Mouse (Mus musculus) induced T-regulatory cell, adult 2 months (primary cell): ENCODE data around the gene Rnf114.

Source experiments
- DNase-seq: peaks from one replicate; pipeline ENCODE4 v3.0.0-alpha.2; 2012; ENCODE audit warnings: low read depth

The Rnf114 gene

DNA sequence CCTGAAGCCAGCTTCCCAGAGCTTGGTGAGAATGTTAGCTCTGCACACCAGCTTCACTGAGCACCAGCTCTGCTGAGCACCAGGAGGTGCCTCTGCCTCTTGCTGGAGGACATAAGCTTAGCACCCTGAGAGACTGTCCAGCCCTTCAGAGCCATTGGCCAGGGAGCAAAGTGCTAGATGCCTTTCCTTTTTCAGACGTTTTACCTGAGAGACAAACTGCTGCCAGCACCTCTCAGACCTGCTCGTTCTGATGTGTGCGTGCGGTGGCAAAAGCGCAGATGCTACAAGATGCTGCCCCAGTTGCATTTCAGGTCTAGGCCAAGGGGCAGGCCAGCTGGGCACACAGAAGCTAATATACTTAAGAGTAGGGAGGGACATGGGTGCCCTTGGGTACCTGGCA lies 16.8 kb upstream of the Rnf114 start:
- no peak for DNase-seq

DNA sequence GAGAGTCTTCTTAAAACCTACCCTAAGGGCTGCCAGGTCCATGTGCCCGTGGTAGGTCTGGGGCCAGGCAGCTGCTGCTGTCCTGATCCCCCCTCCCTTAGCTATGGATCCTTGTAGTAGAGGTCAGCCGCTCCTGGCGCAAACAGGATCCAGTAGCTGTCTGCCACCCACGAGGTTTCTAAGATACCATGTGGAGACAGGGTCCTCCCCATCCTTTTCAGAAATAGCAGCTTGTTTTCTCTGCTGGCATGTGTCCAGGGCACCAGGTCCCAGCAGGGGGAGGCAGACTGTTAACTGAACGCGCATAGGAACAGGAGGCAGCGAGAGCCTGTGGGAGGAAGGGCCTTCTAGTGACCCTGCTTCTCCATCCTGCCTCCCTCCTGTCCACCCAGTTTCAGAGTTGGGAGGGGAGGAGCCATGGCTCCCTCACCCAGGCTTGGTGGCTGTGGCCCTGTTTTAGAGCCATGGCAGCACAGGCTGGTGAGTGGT lies 16.2 kb upstream of the Rnf114 start:
- no peak for DNase-seq

DNA sequence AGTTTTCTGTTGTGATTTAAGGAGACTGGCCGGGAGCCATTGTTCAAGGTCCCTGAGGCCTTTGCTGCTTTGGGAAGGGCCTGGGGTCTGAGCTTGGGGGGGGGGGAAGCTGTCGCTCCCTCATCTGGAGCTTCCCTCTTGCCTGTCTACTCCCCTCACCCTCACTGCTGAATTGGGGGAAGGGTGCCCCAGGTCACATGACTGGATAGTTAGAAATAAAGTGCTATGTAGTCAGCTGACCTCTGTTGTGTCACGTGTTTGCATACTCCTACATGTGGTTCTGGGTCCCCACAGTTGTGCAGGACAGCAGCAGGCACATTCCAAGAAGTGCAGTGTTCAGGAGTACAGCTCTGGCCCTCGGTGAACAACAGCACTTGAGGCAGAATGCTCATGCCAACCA lies 15.7 kb upstream of the Rnf114 start:
- no peak for DNase-seq

DNA sequence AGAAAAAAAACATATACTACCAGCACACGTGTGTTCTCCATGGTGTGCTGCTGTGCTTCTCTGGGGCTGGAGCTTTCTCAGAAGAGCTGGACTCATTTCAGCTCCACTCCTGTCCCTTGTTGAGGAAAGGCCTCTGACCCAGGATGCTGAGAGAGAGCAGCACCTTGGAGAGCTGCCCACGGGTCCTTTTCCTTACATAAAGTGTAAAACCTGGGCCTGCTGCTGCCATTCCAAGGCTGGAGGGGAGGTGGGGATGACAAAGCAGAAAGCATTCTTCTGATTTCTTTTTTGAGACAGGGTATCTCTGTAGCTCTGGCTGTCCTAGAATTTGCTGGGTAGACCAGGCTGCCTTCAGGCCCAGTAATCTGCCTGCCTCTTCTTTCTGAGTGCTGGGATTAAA lies 14.3 kb upstream of the Rnf114 start:
- DNase-seq, result no peak

DNA sequence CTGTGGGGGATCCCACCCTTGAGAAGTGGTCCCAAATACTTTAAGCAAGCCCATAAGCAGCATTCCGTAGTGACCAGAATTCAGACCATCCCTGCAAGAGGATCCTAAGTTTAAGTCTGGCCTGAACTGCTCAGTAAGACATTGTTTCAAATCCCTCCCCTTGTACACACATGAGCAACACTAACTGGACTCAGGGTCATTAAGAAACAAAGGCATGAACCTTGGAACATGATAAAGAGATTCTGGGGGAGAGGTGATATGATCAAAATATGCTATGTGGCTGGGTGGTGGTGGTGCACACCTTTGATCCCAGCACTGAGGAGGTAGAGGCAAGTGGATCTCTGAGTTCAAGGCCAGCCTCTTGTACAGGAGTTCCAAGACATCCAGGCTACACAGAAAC lies 12.9 kb upstream of the Rnf114 start:
- DNase-seq, result no peak

DNA sequence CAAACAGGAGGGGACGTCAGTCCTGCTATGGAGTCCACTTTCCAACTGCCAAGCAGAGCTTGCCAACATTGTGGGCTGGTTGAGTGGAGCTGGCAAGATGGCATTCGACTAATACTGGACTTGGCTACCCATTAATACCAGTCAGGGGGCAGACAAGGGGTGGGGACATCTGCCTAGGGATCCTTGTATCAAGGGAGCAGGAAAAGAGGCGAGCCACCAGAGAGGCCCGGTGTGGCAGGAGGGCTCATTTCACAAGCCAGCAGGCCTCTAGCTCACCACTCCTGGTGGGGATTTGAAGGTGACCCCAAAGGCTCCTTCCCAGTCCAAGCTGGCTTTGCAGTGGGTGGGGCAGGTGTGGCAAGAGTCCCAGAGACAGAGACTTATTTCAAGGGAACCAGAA lies 9.8 kb upstream of the Rnf114 start:
- DNase-seq, result no peak

DNA sequence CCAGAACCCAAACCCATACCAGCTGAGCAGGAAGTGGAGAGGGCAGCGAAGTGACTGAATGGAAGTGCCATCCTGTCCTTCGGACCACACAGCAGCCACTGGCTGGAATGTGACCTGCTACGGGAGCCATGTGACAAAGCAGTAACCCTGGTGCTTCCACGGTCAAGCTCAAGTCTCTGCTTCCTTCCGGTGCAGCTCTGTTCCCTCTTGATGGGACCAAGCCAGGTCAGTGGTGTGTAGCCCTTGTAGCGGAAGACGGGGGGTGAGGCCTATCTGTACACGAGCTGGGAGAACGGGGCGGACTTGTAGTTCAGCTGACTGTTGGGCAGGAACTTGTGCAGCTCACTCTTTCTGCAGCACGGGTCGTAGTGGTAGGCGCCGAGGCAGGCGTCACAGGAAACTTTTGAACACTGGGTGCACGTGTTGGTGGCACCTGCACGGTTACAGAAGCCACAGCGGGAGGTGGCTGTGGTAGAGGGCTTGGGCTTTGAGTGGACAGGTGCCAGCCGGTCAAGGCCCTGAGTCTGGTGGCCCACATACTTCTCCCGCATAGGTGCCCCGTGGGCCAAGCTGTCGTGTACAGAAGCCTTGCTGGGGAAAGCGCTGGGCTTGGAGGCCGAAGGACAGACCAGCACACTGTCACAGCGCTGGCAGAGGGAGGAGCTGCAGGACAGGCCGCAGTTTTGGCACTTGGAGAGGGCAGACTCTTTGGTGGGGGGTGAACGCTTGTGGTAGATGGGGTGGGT lies 9.2 kb upstream of the Rnf114 start:
- DNase-seq, result no peak

DNA sequence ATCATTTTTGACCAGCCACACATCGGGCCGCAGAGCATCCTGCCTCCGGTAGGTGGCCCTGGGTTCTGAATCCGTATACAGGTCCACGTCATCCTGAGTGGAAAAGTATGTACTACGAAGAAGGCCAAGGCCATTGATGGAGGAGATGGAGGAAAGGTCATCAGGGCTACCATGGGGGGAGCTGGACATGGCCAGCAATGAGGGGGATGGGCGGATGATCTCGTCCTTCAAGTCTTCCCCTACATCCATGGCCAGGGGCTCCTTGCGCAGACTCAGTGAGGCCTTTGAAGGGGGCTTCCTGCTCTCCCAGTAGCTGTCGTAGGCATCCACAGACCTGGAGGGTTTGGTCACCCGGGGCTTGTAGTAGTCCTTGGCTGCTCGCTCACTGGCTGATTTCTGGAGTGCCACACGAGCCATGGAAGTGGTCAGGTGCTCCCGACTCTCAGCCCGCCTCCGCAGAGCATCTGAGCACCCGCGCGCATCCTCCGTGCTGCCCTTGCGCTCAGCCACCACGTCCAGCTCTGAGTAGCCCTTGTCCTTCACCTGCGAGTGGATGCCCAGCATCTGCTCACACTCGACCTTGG lies 8.5 kb upstream of the Rnf114 start:
- no peak for DNase-seq

DNA sequence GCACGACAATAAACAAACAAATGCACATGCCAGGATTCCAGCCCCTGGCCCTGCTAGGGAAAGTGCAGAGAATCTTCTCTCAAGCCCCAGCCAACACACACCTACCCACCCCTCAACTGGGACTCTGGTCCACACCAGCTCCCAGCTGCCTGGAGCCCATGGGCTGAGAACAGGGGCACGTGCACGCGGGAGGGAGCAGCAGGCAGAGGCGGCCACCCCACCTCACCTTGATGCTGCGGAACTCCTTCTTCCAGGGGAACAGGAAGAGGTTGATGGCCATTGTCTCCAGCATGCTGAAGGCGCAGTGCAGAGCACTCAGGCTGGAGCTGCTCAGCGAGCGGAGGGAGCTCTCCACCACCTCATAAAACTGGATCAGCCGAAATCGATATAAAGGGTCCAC lies 7.5 kb upstream of the Rnf114 start:
- no peak for DNase-seq

DNA sequence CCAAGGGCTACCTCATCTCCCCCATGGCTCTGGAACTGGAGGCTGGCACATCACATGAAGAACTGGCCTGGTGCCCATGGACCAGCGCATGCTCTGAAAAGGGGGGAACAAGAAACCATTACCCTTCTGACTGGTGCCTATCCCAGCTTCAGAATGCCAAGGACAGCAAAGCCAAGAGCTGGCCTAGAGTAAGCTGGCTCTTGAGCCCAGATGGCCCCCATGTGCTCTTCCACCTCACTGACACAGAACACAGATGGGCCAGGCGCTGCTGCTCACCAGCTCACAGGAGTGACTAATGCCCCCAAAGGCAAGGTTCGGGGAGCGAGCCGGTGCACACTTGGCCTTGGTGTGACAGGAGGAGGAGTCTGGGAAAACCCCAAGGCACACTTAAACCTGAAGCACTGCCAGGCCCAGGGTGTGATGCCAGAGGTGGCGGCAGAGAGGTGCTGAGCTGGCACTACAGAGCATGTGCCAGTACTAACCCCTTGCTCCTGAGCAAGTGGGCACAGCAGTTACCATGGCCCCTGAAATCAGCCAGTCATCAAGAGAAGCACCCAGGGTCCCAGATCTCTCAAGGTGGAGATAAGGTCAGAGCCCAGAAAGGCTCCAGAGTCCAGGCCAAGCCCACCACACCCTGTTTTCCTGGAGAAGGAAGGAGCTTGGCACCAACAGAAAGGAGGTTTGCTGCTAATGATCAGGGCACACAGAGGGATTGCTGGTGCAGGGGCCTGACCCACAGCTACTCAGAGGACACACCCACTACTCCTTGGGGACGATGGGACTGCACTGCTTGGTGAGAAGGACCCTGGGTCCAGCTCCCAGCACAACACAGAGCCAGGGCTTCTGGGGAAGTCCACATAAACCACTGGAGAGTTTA lies 6.7 kb upstream of the Rnf114 start:
- peak; percentile 58 for DNase-seq

DNA sequence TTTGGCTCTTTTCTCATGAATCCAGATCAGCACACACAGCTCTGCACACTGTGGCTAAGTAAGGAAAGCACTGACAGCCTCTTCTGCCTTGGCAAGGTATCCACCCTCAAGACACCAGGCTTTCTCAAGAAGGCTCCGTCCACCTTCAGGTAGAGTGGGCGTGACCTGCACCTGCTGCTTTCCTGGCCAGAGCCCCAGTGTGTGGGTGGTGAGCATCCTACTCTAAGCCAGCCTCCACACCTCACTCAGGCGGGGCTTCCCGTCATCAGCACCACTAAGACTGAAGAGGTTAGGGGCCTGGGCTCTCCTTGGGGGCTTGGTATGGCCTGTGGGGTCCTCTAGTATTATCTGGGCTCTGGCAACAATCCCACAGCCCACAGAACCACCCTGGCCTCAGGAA lies 5.9 kb upstream of the Rnf114 start:
- DNase-seq, result no peak

DNA sequence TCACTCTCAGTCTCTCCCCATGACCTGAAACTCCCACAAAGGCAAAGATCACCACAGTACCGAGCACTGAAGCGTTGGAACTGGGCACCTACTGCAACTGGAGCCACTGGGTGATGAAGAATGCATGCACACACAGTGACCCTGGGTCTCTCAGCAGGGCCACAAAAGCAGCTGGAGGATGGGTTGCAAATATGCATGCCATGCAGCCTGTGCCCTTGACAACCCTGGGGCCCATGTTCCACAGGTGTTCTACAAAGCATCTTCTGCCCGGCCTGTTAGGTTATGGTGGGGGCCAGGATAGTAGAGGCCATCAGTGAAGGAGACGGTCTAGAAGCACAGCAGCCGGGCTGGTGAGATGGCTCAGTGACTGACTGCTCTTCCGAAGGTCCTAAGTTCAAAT lies 4.9 kb upstream of the Rnf114 start:
- DNase-seq, result no peak

DNA sequence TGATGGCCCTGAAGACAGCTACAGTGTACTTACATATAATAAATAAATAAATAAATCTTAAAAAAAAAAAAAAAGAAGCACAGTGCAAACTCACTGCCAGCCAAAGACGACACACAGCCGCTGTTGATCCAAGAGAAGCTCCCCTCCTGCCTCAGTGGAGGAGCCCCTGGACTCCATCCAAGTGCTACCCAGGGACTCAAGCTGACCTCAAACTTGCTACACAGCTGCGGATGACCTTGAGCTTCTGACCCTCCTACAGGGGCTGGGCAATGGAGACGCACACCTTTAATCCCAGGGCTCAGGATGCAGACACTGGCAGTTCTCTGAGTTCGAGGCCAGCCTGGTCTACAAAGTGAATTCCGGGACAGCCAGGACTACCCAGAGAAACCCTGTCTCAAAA lies 4.5 kb upstream of the Rnf114 start:
- no peak for DNase-seq

DNA sequence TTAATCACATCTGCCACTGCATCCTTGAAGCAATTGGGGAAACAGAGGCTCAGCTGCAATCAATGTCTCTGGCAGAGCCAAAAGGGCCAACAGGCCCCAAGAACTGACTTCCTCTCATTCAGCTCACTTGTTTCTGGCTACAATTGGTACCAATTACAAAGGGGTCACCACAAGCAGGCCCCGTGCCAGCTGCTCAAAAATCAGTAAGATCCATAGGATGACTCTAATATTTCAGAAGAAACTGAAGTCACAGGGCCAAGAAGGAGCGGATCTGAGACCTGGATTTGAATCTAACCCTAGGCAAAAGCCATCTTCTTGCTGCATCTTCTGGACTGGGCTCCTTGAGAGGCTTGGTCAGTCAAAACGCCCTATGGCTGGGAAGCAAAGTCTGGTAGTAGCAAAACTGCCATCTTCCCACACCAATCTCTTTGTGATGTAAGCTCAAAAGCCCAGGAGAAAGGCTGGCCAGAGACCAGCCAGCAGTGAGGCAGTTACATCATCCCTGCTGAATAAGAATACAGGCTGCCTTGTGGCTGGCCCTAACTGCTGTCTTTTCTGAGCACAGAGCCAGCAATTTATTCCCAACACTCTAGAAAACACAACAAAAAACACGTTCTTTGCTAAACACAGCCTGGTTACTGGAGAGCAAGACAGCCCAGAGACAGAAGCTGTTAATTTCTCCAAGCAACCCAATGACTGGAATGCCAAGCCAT lies 1.5 kb upstream of the Rnf114 start:
- DNase-seq, result no peak

DNA sequence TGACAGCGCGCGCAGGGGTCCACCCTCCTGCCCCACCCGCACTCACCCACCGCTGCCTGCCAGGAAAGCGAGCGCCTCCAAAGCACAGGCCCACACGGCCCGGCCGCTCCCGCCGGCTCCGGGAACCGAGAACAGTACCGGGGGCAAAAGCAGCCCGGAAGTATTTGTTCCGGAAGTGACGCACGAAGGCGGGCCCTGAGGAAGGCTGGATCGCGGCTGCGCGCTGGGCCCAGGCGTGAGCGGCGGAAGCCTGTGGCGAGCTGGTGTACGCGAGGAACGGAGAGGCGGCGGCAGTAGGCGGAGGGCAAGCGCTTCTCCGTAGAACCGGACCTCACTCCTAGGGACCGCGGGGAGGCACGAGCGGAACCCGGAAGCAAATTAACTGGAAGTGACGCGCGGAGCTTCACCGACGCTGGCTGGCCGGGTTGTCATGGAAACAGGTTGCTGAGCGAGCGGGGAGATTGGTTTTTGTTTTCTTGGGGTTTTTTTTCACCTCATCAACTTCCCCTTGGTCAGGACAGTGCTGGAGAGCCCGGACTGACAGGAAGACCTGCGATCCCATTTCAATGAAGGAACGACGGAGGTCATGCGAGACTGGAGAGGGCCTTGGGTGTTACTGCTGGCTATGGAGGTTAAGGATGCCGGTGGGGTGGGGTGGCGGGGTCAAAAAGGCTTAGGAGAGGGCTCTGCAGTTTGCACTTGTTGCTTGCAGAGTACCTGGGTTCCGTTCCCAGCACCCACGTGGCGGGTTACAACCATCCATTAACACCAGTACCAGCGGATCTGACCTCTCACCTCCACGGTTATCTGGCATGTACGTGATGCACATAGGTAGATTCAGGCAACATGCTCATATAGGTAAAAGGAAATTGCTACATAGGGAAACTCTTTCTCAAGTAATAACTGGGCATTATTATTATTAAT lies 530 bp downstream of the Rnf114 start, which contains the start of gene Spata2:
Spata2 (minus strand) TSS at position 175 of the 924 bp plus-strand sequence.
- DNase-seq, result peak; percentile 98

DNA sequence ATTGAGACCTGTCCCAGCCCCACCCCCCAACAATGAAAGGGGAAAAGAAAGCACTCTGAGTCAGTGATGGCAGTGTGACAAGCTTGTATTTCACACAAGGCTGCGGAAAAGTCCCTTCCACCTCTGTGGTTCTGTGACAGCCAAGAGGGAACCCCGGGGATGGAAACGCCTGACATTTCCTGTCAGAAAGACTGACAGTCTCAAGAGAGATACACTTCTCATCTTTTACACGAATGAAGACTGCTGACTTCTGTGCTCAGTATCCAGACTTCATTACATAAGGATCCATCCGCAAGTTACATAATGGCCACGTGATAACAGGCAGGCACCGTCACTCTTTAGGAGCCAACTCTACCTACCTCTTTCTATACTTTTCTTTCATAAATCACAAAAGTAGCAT lies 4.0 kb downstream of the Rnf114 start:
- peak; percentile 82 for DNase-seq

DNA sequence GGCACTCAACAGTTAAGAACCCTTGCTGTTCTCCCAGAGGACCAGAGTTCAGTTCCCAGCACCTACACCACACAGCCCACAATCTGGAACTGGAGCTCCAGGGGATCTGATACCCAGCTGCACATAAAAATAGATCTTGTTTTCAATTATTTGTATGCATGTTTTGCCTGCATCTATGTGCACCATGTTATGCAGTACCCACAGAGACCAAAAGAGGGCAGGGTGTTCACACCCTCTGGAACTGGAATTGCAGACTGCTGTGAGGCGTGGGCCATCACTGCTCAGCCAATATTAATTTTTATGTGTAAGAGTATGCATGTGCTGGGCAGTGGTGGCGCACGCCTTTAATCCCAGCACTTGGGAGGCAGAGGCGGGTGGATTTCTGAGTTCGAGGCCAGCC lies 4.8 kb downstream of the Rnf114 start:
- peak; percentile 89 for DNase-seq

DNA sequence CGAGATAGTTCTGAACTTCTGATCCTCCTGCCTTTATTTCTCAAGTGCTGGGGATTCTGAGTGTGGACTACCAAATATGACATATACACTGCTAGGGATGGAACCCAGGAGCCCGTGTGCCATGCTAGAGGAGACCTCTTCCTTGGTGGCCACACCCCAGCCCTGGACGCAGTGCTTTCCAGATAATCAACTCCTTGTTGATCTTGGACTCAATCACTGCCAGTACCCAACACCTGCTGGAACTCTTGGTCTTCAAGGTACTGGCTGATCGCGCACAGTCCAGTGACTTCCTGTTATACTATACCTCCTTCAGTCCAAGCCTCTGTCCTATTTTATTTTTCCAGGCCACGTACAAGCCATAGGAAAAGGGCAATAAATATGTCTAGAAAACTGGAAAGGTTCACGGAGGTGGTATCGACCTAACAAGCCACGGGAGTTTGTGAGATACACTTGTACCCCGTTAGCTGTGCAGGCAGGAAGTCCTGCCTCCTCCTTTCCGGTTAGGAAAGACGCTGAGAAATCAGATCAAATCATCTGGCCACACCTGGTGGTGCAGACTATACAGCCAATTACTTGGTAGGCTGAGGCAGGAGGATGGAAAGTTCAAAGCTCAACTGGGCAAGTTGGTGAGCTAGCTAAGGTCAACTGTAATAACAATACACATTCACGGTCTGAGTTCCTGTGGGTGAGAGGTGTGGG lies 10.3 kb downstream of the Rnf114 start:
- no peak for DNase-seq

DNA sequence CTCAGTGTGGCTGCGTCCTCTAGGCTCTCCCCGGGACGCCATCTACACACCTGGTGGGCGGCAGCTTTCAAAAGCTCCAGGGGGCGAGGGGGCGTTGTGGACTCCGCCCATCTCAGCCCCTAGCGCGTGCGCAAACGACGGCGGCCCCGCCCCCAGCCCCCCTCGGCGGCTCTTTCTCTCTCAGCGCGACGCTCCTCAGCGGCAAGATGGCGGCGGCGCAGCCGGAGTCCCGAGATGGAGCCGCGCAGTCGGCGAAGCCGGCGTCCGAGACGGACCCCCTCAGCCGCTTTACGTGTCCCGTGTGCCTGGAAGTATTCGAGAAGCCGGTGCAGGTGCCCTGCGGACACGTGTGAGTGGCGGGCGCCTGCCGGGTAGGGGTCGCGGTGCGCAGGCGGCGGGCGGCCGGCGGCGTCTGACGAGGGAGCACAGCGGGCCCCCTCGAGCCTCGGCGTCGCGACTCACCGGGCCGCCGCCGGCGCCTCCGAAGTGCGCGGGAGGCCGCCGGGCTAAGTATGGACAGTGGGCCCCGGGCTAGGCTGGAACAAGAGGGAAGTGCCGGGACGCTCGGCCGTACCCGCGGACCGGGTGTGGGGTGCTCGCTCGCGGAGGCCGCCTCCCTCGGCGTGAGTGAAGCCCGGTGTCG lies 10.9 kb downstream of the Rnf114 start:
- DNase-seq, result peak; percentile 95

DNA sequence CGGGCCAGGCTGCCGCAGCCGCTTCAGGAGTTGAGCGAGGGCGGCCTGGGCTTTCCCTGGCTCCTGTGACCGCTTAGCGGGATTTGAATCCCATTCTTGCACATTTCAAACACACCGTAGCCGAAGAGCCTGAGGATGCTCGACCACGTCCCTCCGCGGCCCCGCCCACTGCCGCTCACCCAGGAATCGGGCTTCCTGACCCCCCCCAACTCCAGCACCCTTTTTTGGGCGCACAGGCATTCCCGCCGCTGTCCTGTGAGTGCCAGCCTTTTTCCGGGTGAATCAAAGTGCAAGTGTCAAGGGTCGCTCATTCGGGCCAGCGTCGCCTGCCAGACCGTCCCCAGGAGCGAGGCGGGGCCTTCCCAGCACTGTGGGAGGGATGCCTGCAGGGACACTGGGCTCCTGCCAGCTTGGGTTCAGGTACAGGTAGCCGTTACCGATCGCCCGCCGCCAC lies 11.5 kb downstream of the Rnf114 start:
- DNase-seq, result peak; percentile 71
